In genomic region chr7:66185370-66185769, GRCm38 (mm10) we compare ENCODE assay signal across 28 mouse cellular contexts.
DNase-seq lines count a peak whose midpoint lies in the region; TF ChIP-seq lines count a peak whose summit lies in the region.
"Had no signal": no experiment of that assay in that cellular context is flagged by ENCODE, and none has a peak within 500 bp of the region (broad histone marks: within the 10 kb centered on the region; RNA-seq: fewer than 3 reads in every experiment).

No protein-coding gene starts in this region.

- WGBS in cerebellum, adult 2 months: 69% methylated on average over 5 of the region's 5 CpGs

- no peak overlapping the region for H3K4me3 ChIP-seq in cerebellum, adult 2 months (replicated peaks; ENCODE audit: insufficient read depth, low read depth, low read length)
- H3K4me3 ChIP-seq: embryonic facial prominence, embryonic 15.5 days; heart, embryonic 10.5 days; intestine, embryonic 15.5 days; limb, embryonic 12.5 days; liver, embryonic 12.5 days; megakaryocyte, embryonic 14.5 days; myocyte; neural tube, embryonic 15.5 days had no signal

- no peaks in the 10 kb centered on the region for H3K27me3 ChIP-seq in cerebellum, adult 2 months (ENCODE audit: control insufficient read depth, insufficient read depth, low read length)
- H3K27me3 ChIP-seq: embryonic facial prominence, embryonic 15.5 days; intestine, embryonic 15.5 days; limb, embryonic 12.5 days; liver, embryonic 12.5 days; megakaryocyte, embryonic 14.5 days; neural tube, embryonic 15.5 days; Patski had no signal

- DNase-seq in spleen, adult 18-20 months: peak; percentile 48 to 57
- no peak for DNase-seq in spleen, postnatal 4 days (ENCODE audit: low spot score in 2 of 2)
- peak; percentile 78 for DNase-seq in CD4-positive, CD25-positive, alpha-beta regulatory T cell, adult 2 months (ENCODE audit: low read depth, low spot score)
- peak; percentile 64 for DNase-seq in T-cell, adult 2 months (ENCODE audit: low spot score)
- peak; percentile 85 for DNase-seq in natural killer cell, adult 2 months (ENCODE audit: low spot score in 2 of 2)
- DNase-seq in cerebellum, adult 2 months: no peak
- DNase-seq in thymus, postnatal 36 days: no peak
- DNase-seq: adrenal gland, postnatal 14 days; cerebellum, adult 9-10 months; gastrocnemius, postnatal 25 days; heart, postnatal 4 days; kidney, adult 8-10 months; kidney, postnatal 10 days; layer of hippocampus, postnatal 36 days; lung, adult 18-20 months; lung, postnatal 10 days; midbrain, embryonic 14.5 days; thymus, adult 18-20 months had no signal

- H3K27ac ChIP-seq in cerebellum, adult 2 months (ENCODE audit: insufficient read depth, low read length): no peak overlapping the region
- H3K27ac ChIP-seq: embryonic facial prominence, embryonic 15.5 days; heart, embryonic 10.5 days; hindbrain, embryonic 14.5 days; intestine, embryonic 15.5 days; limb, embryonic 12.5 days; liver, embryonic 12.5 days; neural tube, embryonic 15.5 days had no signal

- no peak for TF ChIP-seq CTCF in cerebellum, adult 2 months (IDR thresholded peaks at IDR 0.05; ENCODE audit: borderline replicate concordance, insufficient read depth, low read depth, low read length)

- no peaks in the 10 kb centered on the region; the same call in 1 of the 2 replicates for H3K4me1 ChIP-seq in cerebellum, adult 2 months (ENCODE audit: control insufficient read depth, insufficient read depth, low read length)
- H3K4me1 ChIP-seq: embryonic facial prominence, embryonic 15.5 days; intestine, embryonic 15.5 days; neural tube, embryonic 15.5 days had no signal

- no peak for TF ChIP-seq POLR2A in cerebellum, adult 2 months (IDR thresholded peaks at IDR 0.05; ENCODE audit: borderline replicate concordance, insufficient read depth, low read length)

Comparison
In these comparisons a context has a peak if more than half of its experiments do, and no peak if none do; other contexts are left out.
1. DNase-seq: peak in spleen, adult 18-20 months (2 of 2), CD4-positive, CD25-positive, alpha-beta regulatory T cell, adult 2 months (single experiment), T-cell, adult 2 months (single experiment) and natural killer cell, adult 2 months (2 of 2); none in spleen, postnatal 4 days (0 of 2), cerebellum, adult 2 months (0 of 2) and thymus, postnatal 36 days (0 of 2).